Mouse (Mus musculus) cerebellum, adult 2 months (tissue): Measurements from ENCODE around the gene Tmem62. TPM values are rescaled to one million over a fixed set of nuclear protein-coding genes. Genes with fewer than 3 reads are reported as not detected.
A peak's percentile ranks its signal among the peaks of the same experiment; 100 is the strongest.
"Not testable (repeated sequence)": the region's sequence is repeated elsewhere in the genome, so short reads cannot be mapped to it uniquely, and the experiment has no call there.

ENCODE experiments used
- DNase-seq, 2 experiments: peaks; one replicate each; pipeline ENCODE4 v3.0.0; 2021
- H3K27ac ChIP-seq: fragments of 200-500 bp; 2 replicates; pipeline ENCODE4 v1.5.1; 2012; ENCODE audit warnings: low read length, control low read depth, inconsistent platforms; ENCODE audit not compliant: insufficient read depth
- H3K27me3 ChIP-seq: fragments of 200-500 bp; 2 replicates; pipeline ENCODE4 v1.6.1; 2012; ENCODE audit warnings: inconsistent platforms, mild to moderate bottlenecking, low read length, moderate library complexity; ENCODE audit not compliant: control insufficient read depth, insufficient read depth
- H3K4me1 ChIP-seq: fragments of 200-500 bp; 2 replicates; pipeline ENCODE4 v1.6.1; 2011; ENCODE audit warnings: low read length; ENCODE audit not compliant: control insufficient read depth, insufficient read depth
- H3K4me3 ChIP-seq: fragments of 200-500 bp; replicated peaks from 2 replicates; pipeline ENCODE3; 2011; ENCODE audit warnings: mild to moderate bottlenecking, low read depth, low read length, control low read depth; ENCODE audit not compliant: insufficient read depth
- CTCF ChIP-seq: fragments of 200-500 bp; IDR thresholded peaks from 2 replicates; pipeline ENCODE4 v1.5.1; 2011; ENCODE audit warnings: low read depth, mild to moderate bottlenecking, control low read depth, low read length, moderate library complexity, borderline replicate concordance; ENCODE audit not compliant: insufficient read depth
- POLR2A ChIP-seq: fragments of 200-500 bp; IDR thresholded peaks from 2 replicates; pipeline ENCODE4 v1.6.1; 2011; ENCODE audit warnings: low read length, control low read depth, borderline replicate concordance; ENCODE audit not compliant: insufficient read depth
- WGBS: fragments of 180-500 bp; shearing (Covaris S2); methylation state at CpG from one replicate; pipeline ENCODE4 v1.1.7; 2018; 5-methylcytosine and 5-hydroxymethylcytosine counted together
- polyA plus RNA-seq: library from polyadenylated mRNA; depleted of rRNA; stranded (reverse); fragments of >200 nt; gene quantifications from 2 replicates; pipeline ENCODE4 v1.2.3, GENCODE M21; 2012

Tmem62 gene
- polyA plus RNA-seq, 1 experiment: 68.0 TPM

GRCm38 (mm10) chr2:121012676-121013075 is 35.9 kb downstream of the Tmem62 start:
- DNase-seq: no peak
- no peak overlapping the region for H3K27ac ChIP-seq
- H3K27me3 ChIP-seq: no peaks in the 10 kb centered on the region
- H3K4me3 ChIP-seq: no peak overlapping the region
- TF ChIP-seq POLR2A (no peak), CTCF (no peak)
- H3K4me1 ChIP-seq: peaks cover 8% of the 10 kb centered on the region; the same call in 1 of the 2 replicates
- WGBS: 91% methylated on average over 9 of the region's 9 CpGs

GRCm38 (mm10) chr2:121015507-121015906 is 38.7 kb downstream of the Tmem62 start:
- no peak overlapping the region for H3K4me3 ChIP-seq
- no peak overlapping the region for H3K27ac ChIP-seq
- H3K4me1 ChIP-seq: peaks cover 4% of the 10 kb centered on the region; the same call in 1 of the 2 replicates
- 80% methylated on average over 2 of the region's 2 CpGs for WGBS
- no peak for DNase-seq
- H3K27me3 ChIP-seq: no peaks in the 10 kb centered on the region
- TF ChIP-seq POLR2A: no peak
- TF ChIP-seq CTCF: no peak

- WGBS: 72% methylated on average over 9 of the region's 9 CpGs
- no peak for DNase-seq
- TF ChIP-seq CTCF (no peak), POLR2A (no peak)
- no peak overlapping the region for H3K4me3 ChIP-seq
- H3K4me1 ChIP-seq: peaks cover 3% of the 10 kb centered on the region; the same call in 1 of the 2 replicates
- no peak overlapping the region for H3K27ac ChIP-seq
- H3K27me3 ChIP-seq: no peaks in the 10 kb centered on the region
These were observed 39.4 kb downstream of the Tmem62 start for GRCm38 (mm10) chr2:121016226-121016625.

GRCm38 (mm10) chr2:121017151-121017550 is 40.3 kb downstream of the Tmem62 start:
- Histone ChIP-seq H3K27me3 (no peaks in the 10 kb centered on the region), H3K4me3 (no peak overlapping the region), H3K27ac (no peak overlapping the region), H3K4me1 (no peaks in the 10 kb centered on the region)
- DNase-seq: no peak
- TF ChIP-seq CTCF: no peak
- WGBS: 100% methylated on average over 1 of the region's 1 CpGs

- no peak overlapping the region for H3K27ac ChIP-seq
- H3K27me3 ChIP-seq: no peaks in the 10 kb centered on the region
- no peaks in the 10 kb centered on the region for H3K4me1 ChIP-seq
- 62% methylated on average over 5 of the region's 5 CpGs for WGBS
- no peak for TF ChIP-seq POLR2A
- TF ChIP-seq CTCF: no peak
- no peak for DNase-seq
- H3K4me3 ChIP-seq: no peak overlapping the region
These were observed 46.1 kb downstream of the Tmem62 start for GRCm38 (mm10) chr2:121022918-121023317.

GRCm38 (mm10) chr2:121036733-121037341 is 60.0 kb downstream of the Tmem62 start, which contains the start of gene Epb42:
Epb42 (minus strand) TSS chr2:121037072.
- Histone ChIP-seq H3K27me3 (no peaks in the 10 kb centered on the region), H3K4me3 (no peak within 1 kb of the TSS), H3K4me1 (no peaks in the 10 kb centered on the region), H3K27ac (no peak within 1 kb of the TSS)
- DNase-seq: no peak
- no peak for TF ChIP-seq POLR2A
- TF ChIP-seq CTCF: no peak
- 45% methylated on average over 5 of the region's 5 CpGs for WGBS

- 97% methylated on average over 1 of the region's 1 CpGs for WGBS
- H3K27ac ChIP-seq, DNase-seq, H3K27me3 ChIP-seq, H3K4me3 ChIP-seq, H3K4me1 ChIP-seq: not testable (repeated sequence)
These were observed 62.0 kb downstream of the Tmem62 start for GRCm38 (mm10) chr2:121038851-121039250.

GRCm38 (mm10) chr2:121039382-121039781 is 62.6 kb downstream of the Tmem62 start:
- TF ChIP-seq POLR2A: no peak
- no peak for TF ChIP-seq CTCF
- DNase-seq: no peak
- 95% methylated on average over 1 of the region's 1 CpGs for WGBS

GRCm38 (mm10) chr2:121041098-121041497 is 64.3 kb downstream of the Tmem62 start:
- Histone ChIP-seq H3K27ac (no peak overlapping the region), H3K4me3 (no peak overlapping the region), H3K27me3 (no peaks in the 10 kb centered on the region), H3K4me1 (no peaks in the 10 kb centered on the region)
- DNase-seq: peak; percentile 50 to 60
- no peak for TF ChIP-seq POLR2A
- TF ChIP-seq CTCF: peak; percentile 83
- WGBS: 33% methylated on average over 5 of the region's 5 CpGs

More at GRCm38 (mm10) chr2:121039382-121039781, 62.6 kb downstream of the Tmem62 start:
- H3K4me3 ChIP-seq: no peak overlapping the region
- H3K27me3 ChIP-seq: no peaks in the 10 kb centered on the region
- no peak overlapping the region for H3K27ac ChIP-seq
- H3K4me1 ChIP-seq: no peaks in the 10 kb centered on the region
